Mouse (Mus musculus): ENCODE measurements around the gene Fgfr2.

Gene Fgfr2

DNA sequence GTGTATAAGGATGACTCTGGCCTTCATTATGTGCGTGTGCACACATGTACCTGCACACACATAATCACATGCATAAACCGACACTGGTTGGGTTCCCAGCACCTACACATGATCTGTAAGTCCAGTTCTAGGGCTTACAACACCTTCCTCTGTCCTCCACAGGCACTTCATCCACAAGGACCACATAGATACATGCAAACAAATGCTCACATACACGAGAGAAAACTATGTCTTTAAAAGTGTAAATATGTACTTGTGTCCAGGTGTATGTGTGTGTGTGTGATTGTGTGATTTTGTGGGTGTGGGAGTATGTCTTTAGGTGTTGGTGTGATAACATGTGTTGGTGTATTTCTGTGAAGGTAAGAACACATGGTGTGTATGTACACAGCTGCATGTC, 765.3 kb downstream of the Fgfr2 start:
- in situ Hi-C loops (cut with MboI, MseI), result no loop called here

DNA sequence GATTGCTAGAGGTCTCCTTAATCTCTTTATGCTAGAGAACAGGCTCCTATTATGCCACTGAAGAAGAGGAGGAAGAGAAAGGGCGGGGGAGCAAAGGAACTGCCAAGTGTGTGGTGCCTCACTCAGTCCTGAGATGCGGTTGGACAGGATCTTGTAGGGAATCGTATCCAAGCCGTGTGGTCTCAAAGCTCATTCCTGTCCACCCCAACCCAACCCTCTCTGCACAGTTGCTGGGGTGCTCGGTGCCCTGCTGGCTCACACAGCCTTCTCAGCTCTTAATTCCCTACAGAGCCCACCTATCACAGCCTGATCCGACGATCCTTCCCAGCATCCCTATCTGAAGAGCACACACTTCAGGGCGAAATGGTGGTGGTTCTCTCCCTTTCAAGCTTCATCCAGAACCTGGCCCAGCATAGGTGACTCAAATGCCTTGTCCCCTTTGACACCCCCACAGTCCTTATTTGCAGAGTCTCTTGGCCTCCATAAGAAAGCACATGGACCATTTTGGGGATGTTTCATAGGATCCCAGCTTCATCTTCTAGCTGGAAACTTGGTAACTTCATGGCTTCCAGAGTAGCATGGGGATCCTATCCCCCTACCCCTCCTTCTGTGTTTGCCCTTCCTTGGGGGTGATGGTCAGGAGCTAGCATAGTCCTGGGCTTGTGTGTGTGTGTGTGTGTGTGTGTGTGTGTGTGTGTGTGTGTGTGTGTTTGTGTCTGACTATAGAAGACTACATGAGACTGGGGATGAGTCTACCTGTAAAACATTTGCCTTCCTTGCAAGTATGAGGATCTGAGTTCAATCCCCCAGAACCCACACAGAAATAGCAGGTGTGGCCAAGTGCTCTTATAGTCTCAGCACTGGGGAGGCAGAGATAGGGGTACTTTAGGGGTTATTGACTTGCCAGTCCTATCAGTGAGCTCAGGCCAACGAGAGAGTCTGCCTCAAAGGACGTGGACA, 766.0 kb downstream of the Fgfr2 start:
- in situ Hi-C loops (cut with MboI, MseI), result no loop called here

DNA sequence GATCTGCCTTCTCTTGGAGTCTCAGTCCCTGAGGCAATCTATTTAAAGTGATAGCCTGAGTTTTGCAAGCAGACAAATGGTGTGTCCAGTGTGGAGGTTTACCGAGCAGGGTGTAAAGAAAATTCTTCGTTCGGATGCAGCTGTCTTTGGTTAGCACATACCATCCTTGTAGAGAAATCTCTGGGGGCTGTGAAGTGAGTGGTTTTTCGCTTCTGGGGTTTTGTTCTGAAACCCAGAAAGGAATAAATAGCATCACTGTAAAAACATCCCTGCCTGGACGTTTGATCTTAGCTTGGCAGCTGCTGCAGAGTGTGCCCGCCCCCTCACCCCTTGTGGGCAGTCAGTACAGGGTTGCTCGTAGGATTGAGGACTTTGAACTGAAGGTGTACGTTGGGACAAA, 767.0 kb downstream of the Fgfr2 start:
- in situ Hi-C loops (cut with MboI, MseI), result no loop called here

DNA sequence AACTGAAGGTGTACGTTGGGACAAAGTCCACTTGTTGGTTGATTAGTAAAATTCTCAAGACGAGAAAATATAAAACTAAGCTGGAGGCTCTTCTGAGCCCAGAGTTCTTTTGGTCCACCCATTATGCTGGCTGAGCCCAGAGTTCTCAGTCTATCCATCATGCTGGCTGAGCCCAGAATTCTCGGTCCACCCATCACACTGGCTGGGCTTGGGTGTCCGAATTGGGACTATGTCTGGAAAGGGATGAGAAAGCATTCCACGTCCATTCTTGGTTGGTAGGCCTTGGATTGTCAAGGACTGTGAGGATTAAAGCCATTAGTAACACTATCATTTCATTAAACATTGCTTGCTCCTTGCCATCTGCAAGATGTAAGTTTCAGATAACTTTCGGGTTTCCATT, 767.4 kb downstream of the Fgfr2 start:
- in situ Hi-C loops (cut with MboI, MseI), result no loop called here

DNA sequence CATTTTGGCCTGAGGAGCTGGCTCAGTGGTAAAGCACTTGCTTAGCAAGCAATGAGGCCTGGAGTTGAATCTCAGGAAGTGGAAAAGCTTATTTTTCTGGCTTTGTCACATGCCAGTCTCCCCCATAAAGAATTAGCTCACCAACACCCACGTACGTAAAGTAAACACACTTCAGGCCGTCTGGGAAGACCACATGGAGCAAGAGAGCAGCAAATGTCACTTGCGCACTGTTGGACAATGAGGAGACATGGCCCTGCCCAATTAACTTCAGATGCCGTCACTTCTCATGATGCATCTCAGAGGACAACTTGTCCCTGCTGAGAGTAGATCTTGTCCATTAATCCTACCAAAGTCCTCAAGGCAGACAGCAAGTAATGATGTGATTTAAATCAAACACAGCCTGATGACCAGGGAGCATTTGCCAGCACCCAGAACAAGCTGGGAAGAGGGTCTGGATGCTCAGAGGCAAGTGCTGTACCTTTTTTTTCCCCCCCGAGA, 774.0 kb downstream of the Fgfr2 start:
- in situ Hi-C loops (cut with MboI, MseI), result no loop called here

DNA sequence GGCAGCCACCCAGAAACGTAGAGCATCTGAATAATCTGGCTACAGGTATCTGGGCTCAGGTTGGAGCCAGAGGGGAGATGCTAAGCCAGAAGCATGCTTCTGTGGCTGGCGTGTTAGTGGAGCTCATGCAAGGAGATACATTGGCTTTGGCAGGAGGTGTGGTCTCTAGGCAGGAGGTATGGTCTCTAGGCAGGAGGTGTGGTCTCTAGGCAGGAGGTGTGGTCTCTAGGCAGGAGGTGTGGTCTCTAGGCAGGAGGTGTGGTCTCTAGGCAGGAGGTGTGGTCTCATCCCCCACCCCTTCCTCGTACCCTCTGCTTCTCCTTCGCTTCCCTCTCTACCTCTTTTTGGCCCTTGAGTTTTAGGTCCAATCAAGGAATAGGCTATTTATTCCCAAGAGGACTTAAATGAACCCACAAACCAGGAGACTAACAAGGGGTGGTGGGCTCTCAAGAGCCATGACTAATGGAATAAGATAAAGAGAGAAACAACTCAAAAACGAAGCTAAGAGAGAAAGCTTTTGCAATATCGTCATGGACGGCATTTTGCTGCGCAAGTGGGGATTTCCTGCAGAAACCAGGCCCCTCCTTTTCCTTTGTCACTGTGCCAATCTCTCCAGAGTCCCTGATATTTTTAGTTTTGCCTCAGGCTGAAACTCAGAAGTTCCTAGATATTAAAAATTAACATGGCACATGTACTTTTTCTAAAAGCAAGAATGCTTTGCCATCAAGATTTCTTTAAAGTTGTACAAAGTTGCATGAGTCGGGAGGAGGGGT, 775.7 kb downstream of the Fgfr2 start:
- in situ Hi-C loops (cut with MboI, MseI), result no loop called here

DNA sequence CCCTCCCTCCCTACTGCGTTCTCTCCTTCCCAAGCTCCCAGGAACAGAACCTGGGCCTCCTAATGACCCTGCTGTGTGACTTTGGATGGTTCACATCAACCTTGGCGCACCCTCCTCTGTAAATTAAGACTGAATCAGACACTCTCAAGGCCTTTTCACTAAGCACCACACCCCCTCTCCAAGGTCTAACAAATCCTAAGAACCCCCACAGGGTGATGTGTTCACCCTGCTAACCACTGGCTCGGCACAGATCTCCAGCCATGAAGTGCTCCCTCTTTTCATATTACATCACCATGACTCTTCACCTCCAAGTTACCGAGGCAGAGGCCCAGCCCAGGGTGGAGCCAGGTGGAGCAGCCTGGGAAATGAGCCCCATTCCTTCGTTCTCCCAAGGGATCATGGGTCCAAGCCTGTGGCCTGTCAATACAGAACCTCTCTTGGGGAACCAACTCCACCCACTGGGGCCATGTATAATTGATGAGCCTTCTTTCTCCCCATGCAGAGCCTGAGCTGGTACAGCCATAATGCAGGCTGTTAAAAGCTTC, 777.6 kb downstream of the Fgfr2 start:
- in situ Hi-C loops (cut with MboI, MseI), result no loop called here

DNA sequence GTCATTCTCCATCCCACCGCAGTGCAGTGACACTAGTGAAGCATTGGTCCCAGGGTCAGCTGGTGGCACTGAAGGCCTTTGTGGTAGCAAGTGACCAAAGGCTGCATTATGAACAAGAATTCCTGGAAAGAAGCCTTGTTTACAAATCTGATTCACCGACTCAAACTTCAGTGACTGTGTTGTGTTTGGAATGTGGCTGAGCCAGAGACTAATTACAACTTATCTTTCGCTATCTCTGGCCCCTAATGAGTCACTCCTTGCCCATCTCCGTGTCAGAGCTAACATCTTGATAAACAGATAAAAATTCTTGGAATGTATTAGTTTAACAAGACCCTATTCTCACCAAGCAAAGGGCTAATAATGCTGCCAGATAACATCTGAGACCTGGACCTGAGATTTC, 778.5 kb downstream of the Fgfr2 start:
- in situ Hi-C loops (cut with MboI, MseI), result no loop called here

DNA sequence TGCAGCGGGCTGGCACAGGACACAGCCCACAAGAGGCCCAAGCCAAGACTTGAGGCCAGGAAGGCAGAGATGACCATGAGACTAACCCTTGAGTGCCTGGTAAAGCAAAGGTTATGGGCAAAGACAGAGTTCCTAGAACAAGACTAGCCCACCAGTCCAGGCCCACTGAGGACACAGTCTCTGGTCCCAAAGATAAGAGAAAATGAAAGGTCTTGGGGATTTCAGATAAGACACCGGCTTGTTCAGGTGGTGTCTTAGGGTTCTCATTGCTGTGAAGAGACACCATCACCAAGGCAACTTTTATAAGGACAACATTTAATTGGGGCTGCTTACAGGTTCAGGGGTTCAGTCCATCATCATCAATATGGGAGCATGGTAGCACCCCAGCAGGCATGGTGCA, 779.2 kb downstream of the Fgfr2 start:
- in situ Hi-C loops (cut with MboI, MseI), result no loop called here

DNA sequence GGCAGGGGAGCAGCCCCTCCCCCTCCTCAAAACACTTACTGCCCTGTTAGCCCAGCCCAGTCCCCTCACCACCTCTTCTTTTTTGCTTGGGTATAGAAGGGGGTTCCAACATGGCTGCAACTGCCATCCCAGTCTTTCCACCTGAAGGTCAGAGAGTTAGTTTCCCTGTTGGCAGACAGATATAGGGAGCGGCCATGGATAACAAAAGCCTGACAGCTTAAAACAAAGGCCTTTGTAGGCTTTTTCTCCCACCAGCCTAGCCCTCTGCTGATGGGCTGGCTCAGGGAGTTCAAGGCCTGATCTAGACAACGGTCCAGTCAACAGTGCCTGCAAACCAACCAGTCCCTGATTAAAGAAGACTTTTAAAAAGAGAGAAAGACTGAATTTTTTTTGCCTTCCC, 780.0 kb downstream of the Fgfr2 start:
- in situ Hi-C loops (cut with MboI, MseI), result no loop called here

DNA sequence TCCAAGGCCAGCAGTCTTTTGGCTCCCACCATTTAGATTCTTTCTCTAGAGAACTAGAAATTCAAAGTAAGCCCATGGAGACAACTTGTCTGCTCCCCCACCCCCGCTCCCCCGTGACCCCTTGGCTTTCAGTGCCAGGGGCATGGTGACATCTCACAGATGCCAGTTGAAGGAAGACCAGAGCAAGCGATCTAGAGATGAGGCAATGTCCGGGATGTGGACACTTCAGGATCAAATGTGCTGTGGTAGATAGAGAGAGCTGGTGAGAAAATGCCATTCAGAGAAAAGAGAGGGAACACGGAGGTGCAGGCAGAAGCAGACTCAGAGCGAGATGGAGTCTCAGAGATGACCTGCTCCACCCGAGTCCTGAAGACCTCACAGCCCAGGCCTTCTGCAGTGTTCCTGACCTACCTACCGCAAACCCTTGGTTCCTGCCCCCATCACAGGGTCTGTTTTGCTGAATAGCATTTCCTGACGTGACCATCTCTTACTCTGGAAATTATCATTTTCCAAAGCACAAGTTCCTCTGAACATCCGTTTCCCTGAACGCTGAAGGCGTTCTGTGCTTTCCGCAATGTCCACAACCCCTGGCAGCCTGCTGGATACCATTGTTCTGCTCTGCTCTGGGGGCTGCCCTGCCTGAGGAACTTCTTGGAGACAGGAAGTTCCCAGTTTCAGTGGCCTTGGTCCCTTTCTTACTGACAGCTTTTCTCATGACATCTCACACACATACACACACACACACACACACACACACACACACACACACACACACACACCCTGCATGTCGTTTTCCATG, 783.9 kb downstream of the Fgfr2 start:
- in situ Hi-C loops (cut with MboI, MseI), result no loop called here

DNA sequence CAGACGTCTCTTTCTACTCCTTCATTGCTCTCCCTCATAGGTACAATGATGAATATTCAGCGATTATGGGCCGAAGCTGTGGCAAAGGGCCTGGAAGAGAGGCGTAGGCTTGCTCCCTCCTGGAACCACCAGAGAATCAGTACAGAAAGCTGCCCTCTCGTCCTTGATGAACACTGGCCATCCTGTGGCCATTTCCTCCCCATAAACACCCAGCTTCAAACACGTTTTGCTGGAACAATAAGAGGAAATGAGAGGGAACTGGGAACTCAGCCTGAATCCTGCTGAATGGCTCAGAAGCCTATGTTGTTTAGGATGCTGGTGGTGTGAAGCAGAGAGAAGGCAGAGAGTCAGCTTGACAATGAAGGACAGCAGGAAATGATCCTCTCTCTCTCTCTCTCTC, 784.8 kb downstream of the Fgfr2 start:
- in situ Hi-C loops (cut with MboI, MseI), result no loop called here

DNA sequence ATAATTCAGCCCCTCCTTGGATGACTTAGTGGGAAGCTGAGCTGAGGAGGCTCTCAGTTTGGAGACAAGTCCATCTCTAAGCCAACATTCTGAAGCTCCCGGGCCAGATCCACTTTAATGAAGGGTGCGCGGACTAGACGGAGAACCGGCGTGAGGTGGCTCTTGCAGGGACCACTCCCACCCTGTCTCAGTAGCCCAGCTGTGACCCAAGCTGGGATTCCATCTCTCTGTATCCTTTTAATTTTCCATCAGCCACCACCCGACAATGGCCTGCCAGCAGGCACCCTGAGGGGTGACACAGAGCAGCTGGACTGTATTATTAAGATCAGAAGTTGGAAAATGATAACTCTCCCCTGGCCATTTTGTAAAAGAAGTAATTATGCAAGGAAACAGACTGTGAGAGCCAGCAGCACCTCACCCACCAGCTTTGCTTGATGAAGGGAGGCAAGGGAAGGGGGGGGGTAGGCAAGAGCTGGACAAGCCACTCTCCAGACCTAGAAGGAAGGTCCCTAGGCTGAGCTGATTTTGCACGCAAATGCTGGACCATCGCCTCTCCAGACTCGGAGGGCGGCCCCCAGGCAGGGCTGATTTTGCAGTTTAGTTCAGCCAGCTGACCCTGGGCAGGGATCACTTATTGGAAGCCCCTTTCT, 785.8 kb downstream of the Fgfr2 start:
- in situ Hi-C loops (cut with MboI, MseI), result no loop called here

DNA sequence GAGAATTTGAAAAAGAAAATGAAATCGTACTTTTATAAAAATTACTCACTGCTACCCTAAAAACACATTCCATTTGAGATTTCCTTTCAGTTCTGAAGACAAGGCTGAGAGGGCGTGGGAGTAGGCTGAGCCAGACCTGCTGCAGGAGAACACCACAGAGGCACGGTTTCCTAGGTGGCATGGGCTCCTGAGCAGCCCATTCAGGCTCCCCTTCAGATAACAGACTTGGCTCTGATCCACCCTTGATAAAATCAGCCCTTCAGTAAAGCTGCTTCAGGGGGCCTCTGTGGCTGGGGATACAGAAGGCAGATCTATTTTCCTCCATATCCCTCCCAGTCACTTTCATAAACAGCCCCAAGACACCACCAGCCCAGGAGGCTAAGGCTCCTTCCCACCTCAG, 786.4 kb downstream of the Fgfr2 start:
- in situ Hi-C loops (cut with MboI, MseI), result no loop called here

DNA sequence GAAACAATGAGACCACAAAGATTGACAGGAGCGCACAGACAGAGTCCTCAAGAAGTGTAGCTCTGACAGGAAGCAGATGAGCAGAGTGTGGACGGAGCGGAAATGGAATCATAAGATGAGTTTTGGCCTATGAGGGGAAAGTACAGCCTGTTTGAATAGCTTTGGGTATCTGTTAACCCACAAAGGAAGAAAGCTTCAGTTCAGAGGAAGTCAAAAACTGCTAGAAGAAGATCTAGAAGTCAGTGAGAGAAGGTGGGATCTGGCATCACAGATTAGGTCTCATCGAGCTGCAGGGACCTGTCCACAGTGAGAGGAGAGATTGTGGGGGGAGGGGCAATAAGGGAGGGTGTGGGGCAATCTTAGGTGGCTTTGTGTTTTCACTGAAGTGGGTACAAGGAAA, 787.8 kb downstream of the Fgfr2 start:
- in situ Hi-C loops (cut with MboI, MseI), result no loop called here

DNA sequence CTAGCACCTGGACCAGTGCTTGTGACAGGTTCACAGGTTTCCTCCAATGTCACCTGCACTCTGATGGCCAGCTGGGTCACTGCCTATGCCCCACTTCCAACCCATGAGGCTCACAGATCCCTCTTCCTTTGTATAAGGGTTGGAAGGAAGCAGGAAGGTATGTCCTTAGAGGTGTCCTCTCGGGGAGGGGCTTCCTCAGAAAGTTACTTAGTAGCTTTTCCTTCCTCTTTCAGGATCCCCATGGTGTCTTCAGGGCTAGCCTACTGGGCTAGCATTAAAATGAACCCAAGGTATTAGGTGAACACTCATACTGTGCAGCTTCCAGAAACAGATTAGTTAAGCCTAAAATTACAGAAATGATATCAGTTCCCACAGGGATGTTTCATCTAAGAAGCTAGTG, 790.1 kb downstream of the Fgfr2 start:
- in situ Hi-C loops (cut with MboI, MseI), result no loop called here

DNA sequence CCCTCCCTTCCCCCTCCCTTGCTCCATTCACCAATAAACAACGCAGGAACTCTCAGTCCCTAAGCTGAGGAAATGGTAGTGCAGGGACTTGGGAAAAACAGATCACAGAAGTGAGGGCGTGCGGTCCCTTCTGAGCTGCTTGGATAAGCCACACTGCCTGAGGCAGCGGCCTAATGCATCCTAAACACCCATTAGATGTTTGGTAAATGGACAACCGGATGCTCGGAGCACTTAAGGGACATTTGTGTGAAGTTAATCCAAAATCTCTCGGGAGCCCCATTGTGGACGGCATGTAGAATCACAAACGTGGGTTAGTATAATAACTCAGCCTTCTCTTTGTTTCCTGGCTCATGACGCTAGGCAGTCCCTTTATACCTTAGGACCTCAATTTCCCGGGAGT, 791.0 kb downstream of the Fgfr2 start:
- in situ Hi-C loops (cut with MboI, MseI), result no loop called here

DNA sequence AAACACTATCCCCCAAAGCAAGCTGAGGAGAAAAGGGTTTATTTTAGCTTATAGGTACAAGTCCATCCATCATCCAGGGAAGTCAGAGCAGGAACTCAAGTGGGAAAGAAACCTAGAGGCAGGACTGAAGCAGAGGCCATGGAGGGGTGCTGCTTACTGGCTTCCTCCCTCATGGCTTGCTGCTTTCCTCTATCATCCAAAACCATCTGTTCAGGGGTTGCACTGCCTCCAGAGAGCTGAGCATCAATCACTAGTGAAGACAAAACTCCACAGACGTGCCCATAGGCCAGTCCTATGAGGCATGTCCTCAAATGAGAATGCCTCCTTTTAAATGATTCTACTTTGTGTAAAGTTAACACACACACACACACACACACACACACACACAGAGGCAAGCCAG, 793.0 kb downstream of the Fgfr2 start:
- in situ Hi-C loops (cut with MboI, MseI), result no loop called here

DNA sequence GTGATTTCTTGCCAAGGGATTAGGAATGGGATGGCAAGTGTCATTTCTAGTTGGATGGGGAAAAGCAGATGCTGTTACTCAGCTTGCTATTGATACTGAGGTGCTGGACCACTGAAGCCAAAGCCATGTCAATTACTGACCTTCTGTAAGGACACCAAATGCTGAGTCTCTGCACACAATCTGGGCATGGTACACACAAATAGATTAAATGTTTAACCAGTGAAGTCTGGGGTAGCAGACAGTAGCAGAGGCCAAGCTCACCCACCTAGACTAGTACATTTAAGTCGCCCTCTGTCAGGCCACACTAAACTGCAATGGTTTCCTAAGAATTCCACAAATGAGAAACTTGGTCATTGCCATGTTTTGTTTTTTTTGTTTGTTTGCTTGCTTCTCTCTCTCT, 794.5 kb downstream of the Fgfr2 start:
- in situ Hi-C loops (cut with MboI, MseI), result no loop called here

DNA sequence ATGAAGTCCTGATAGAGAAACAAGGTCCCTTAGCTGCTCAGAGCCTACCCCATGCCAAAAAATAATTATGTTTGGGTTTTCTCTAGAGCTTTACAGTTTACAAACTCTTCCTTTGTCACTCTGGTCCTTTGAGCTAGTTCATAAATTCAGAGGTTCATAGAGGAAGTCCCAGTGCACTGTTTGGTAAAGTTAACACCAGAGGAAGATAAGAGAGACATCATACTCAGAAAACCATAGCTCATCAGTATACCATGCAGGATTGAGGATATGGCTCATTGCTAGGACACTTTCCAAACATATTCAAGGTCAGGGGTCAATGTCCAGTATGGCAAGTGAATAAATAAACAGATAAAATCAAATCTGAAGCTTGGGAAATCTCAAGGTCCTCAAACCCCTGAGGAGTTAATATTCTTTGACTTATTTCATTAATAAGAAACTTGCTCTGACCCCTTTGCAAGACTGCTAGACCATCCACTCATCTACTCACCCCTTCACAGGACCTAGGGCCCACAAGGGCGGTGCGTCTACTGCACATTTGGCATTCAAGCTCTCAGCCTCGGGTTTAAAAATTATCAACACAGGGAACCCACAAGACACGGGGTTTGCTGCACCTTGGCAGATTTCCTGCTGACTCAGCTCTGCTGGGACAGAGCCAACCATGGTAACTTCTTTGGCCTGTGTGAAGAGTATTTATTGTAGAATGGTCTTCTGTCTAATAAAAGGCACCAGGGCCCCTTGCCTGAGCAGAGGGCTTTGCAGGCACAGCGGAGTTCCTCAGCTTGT, 797.4 kb downstream of the Fgfr2 start:
- in situ Hi-C loops (cut with MboI, MseI), result no loop called here
